Mouse (Mus musculus): ENCODE measurements around the gene Dlgap1.
"Not testable (repeated sequence)": the region's sequence is repeated elsewhere in the genome, so short reads cannot be mapped to it uniquely, and the experiment has no call there.

Gene Dlgap1

GRCm38 (mm10) chr17:70805866-70806265, 837.0 kb downstream of the Dlgap1 start:
- no peak for DNase-seq (ENCODE audit: low read depth, low spot score)

- no peak for DNase-seq (ENCODE audit: low read depth, low spot score)
Measured at GRCm38 (mm10) chr17:70806600-70806999, 837.7 kb downstream of the Dlgap1 start.

GRCm38 (mm10) chr17:70807885-70808284, 839.0 kb downstream of the Dlgap1 start:
- no peak for DNase-seq (ENCODE audit: low read depth, low spot score)

- DNase-seq (ENCODE audit: low read depth, low spot score) = no peak
Measured at GRCm38 (mm10) chr17:70808837-70809236, 840.0 kb downstream of the Dlgap1 start.

- DNase-seq (ENCODE audit: low read depth, low spot score) = no peak
Measured at GRCm38 (mm10) chr17:70809776-70810175, 840.9 kb downstream of the Dlgap1 start.

- no peak for DNase-seq (ENCODE audit: low read depth, low spot score)
Measured at GRCm38 (mm10) chr17:70810795-70811194, 841.9 kb downstream of the Dlgap1 start.

GRCm38 (mm10) chr17:70815001-70815400, 846.1 kb downstream of the Dlgap1 start:
- DNase-seq (ENCODE audit: low read depth, low spot score) = no peak

GRCm38 (mm10) chr17:70817862-70818451, 849.1 kb downstream of the Dlgap1 start:
- no peak for DNase-seq (ENCODE audit: low read depth, low spot score)

GRCm38 (mm10) chr17:70823083-70823482, 854.2 kb downstream of the Dlgap1 start:
- no peak for DNase-seq (ENCODE audit: low read depth, low spot score)

GRCm38 (mm10) chr17:70826227-70826626, 857.4 kb downstream of the Dlgap1 start:
- no peak for DNase-seq (ENCODE audit: low read depth, low spot score)

- not testable (repeated sequence) for DNase-seq (ENCODE audit: low read depth, low spot score)
Measured at GRCm38 (mm10) chr17:70827463-70828179, 858.7 kb downstream of the Dlgap1 start.

GRCm38 (mm10) chr17:70828180-70828528, 859.3 kb downstream of the Dlgap1 start:
- DNase-seq (ENCODE audit: low read depth, low spot score) = no peak

- no peak for DNase-seq (ENCODE audit: low read depth, low spot score)
Measured at GRCm38 (mm10) chr17:70828569-70828968, 859.7 kb downstream of the Dlgap1 start.

- DNase-seq (ENCODE audit: low read depth, low spot score) = no peak
Measured at GRCm38 (mm10) chr17:70829217-70829616, 860.3 kb downstream of the Dlgap1 start.

- no peak for DNase-seq (ENCODE audit: low read depth, low spot score)
Measured at GRCm38 (mm10) chr17:70829943-70830715, 861.3 kb downstream of the Dlgap1 start.

- no peak for DNase-seq (ENCODE audit: low read depth, low spot score)
Measured at GRCm38 (mm10) chr17:70831591-70831990, 862.7 kb downstream of the Dlgap1 start.

GRCm38 (mm10) chr17:70832544-70832943, 863.7 kb downstream of the Dlgap1 start:
- no peak for DNase-seq (ENCODE audit: low read depth, low spot score)

GRCm38 (mm10) chr17:70834430-70834965, 865.6 kb downstream of the Dlgap1 start:
- DNase-seq (ENCODE audit: low read depth, low spot score) = no peak

GRCm38 (mm10) chr17:70835071-70835790, 866.4 kb downstream of the Dlgap1 start:
- no peak for DNase-seq (ENCODE audit: low read depth, low spot score)

GRCm38 (mm10) chr17:70836820-70837219, 867.9 kb downstream of the Dlgap1 start:
- no peak for DNase-seq (ENCODE audit: low read depth, low spot score)

GRCm38 (mm10) chr17:70837474-70837873, 868.6 kb downstream of the Dlgap1 start:
- not testable (repeated sequence) for DNase-seq (ENCODE audit: low read depth, low spot score)

GRCm38 (mm10) chr17:70838031-70838430, 869.2 kb downstream of the Dlgap1 start:
- no peak for DNase-seq (ENCODE audit: low read depth, low spot score)

Data from embryo, embryonic 11.5 days (tissue).